Mouse (Mus musculus): ENCODE measurements around the gene Zc3h10. TPM values are rescaled to one million over a fixed set of nuclear protein-coding genes. Genes with fewer than 3 reads are reported as not detected.
A peak's percentile ranks its signal among the peaks of the same experiment; 100 is the strongest.

Gene Zc3h10
- polyA plus RNA-seq (2014; fragmentation: Nextera tagmentation; extraction: Ambion mirVana): 14.5 and 16.3 TPM in 2 replicates

DNA sequence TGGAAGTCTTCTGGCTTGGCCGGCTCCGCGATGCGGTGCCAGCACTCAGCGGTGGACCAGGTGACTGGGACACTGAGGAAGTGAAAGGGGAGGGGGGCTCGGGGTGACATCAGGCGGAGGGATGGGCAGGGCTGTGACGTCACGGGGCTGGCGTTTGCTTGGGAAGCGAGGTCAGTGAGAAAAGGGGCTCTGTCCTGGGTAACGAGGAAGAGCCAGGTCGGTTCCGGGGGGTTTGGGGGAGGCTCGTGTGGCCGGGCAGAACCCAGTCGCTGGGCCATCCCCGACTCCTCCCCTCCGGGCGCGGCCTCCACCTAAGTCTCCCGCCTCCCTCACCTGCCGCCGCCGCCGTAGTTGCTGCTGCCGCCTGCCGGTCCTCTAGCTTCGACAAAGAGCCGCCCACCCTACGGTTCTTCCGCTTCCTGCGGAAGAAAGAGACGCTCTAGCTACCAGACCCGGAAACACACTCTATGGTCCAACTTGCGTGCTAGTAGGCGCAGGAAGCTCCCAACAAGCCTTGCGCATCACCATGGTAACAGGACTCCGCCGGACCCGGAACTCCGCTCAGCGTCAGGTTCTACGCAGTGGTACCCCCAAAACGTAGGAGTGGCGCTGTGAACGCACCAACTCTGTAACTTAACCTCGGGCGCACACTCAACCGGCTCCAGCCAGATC is at the start of gene Zc3h10:
Zc3h10 (minus strand) TSS at position 414 of the 672 bp plus-strand sequence.
- Histone ChIP-seq H3K36me3 (replicated peaks; ENCODE audit: control insufficient read depth, insufficient read depth) (peaks cover 30% of the 10 kb centered on the region), H3K4me2 (replicated peaks) (peak within 1 kb of the TSS; percentile 82), H3K4me1 (replicated peaks; ENCODE audit: control insufficient read depth, insufficient read depth, low read length) (peaks cover 17% of the 10 kb centered on the region), H3K9me3 (ENCODE audit: control insufficient read depth, low read length) (no peaks in the 10 kb centered on the region), H3K27ac (peak within 1 kb of the TSS; percentile 98), H3K4me3 (replicated peaks; ENCODE audit: low read length) (peak within 1 kb of the TSS; percentile 82), H3K9ac (peak within 1 kb of the TSS; percentile 94), H3K27me3 (ENCODE audit: control insufficient read depth, insufficient read depth, low read length) (no peaks in the 10 kb centered on the region)
- ATAC-seq (ENCODE audit: low FRiP score) (peak; percentile 91), DNase-seq (ENCODE audit: low spot score) (peak; percentile 96)
- 0% methylated on average over 42 of the region's 50 CpGs for WGBS

DNA sequence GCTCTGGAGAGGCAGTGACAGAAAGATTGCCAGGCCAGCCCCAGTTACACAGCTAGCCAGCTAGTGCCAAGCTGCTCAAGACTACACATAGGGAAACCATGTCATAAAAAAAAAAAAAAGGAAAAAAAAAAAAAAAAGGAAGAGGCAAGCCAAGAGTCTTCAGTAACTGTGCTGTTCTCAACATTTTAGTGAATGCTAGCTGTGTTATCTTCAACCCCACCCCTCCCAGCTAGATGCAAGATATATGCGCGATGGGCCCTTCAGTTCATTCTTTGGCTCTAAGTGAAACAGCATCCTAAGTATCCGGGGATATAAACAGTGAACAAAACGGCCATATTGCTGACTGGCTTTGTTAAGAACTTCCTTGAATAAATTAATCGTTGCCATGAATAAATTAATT is 45.2 kb upstream of the Zc3h10 start:
- H3K9ac ChIP-seq: no peak overlapping the region
- H3K4me1 ChIP-seq (replicated peaks; ENCODE audit: control insufficient read depth, insufficient read depth, low read length): peaks cover 7% of the 10 kb centered on the region; the same call in 1 of the 2 replicates
- H3K27me3 ChIP-seq (ENCODE audit: control insufficient read depth, insufficient read depth, low read length): peaks cover 26% of the 10 kb centered on the region
- no peak overlapping the region for H3K4me3 ChIP-seq (replicated peaks; ENCODE audit: low read length)
- H3K9me3 ChIP-seq (ENCODE audit: control insufficient read depth, low read length): no peaks in the 10 kb centered on the region
- no peak overlapping the region for H3K27ac ChIP-seq
- ATAC-seq (ENCODE audit: low FRiP score) (no peak), DNase-seq (ENCODE audit: low spot score) (no peak)
- no peaks in the 10 kb centered on the region for H3K36me3 ChIP-seq (replicated peaks; ENCODE audit: control insufficient read depth, insufficient read depth)
- H3K4me2 ChIP-seq (replicated peaks): no peak overlapping the region
- WGBS: 67% methylated on average over 5 of the region's 5 CpGs

DNA sequence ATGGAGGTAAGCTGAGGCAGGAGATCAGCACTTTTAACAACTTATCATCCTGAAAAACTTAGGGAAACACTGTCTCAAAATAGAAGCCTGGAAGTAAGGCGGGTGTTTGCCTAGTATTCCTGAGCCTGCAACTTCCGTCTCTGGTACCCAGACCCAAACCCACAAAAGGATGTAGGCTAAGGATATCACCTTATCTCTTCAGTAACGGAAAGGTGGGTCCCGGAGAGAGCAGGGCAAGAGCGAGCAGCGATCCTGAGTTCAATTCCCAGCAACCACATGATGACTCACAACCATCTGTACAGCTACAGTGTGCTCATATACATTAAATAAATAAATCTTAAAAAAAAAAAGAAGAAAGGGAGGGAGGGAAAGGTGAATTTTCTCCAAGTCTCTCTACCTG is 43.9 kb upstream of the Zc3h10 start:
- H3K4me1 ChIP-seq (replicated peaks; ENCODE audit: control insufficient read depth, insufficient read depth, low read length): peaks cover 7% of the 10 kb centered on the region; the same call in 1 of the 2 replicates
- peaks cover 39% of the 10 kb centered on the region for H3K27me3 ChIP-seq (ENCODE audit: control insufficient read depth, insufficient read depth, low read length)
- no peak overlapping the region for H3K9ac ChIP-seq
- no peak overlapping the region for H3K4me3 ChIP-seq (replicated peaks; ENCODE audit: low read length)
- H3K9me3 ChIP-seq (ENCODE audit: control insufficient read depth, low read length): no peaks in the 10 kb centered on the region
- no peaks in the 10 kb centered on the region for H3K36me3 ChIP-seq (replicated peaks; ENCODE audit: control insufficient read depth, insufficient read depth)
- DNase-seq (ENCODE audit: low spot score) (no peak), ATAC-seq (ENCODE audit: low FRiP score) (no peak)
- 89% methylated on average over 6 of the region's 6 CpGs for WGBS
- no peak overlapping the region for H3K27ac ChIP-seq
- no peak overlapping the region for H3K4me2 ChIP-seq (replicated peaks)

DNA sequence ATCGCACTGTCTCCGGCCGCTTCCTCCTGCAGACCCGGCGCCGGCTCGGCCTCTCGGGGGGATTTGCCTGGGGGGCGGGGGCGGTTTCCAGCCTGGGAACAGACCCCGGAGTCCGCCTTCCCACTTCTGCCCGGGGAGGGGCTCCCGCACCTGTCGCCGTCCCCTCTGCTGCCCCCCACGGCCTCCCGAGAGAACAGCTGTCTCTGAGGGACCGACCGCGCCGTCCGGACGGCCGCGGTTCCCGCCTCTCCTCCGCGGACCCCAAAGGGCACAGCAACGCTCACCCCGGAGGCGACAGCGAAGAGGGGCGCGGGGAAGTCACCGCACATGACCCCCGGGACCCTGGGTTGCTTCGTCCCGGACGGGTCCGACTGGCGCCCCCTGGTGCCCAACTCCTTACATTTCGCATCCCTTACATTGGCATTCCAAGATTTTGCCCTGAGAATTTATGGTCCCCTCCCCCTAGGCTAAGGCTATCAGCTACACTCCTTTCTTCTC is 42.7 kb upstream of the Zc3h10 start:
- peaks cover 7% of the 10 kb centered on the region; the same call in 1 of the 2 replicates for H3K4me1 ChIP-seq (replicated peaks; ENCODE audit: control insufficient read depth, insufficient read depth, low read length)
- DNase-seq (ENCODE audit: low spot score): peak; percentile 73
- peak overlapping the region; percentile 99 for H3K4me2 ChIP-seq (replicated peaks)
- H3K27ac ChIP-seq: no peak overlapping the region
- no peaks in the 10 kb centered on the region for H3K36me3 ChIP-seq (replicated peaks; ENCODE audit: control insufficient read depth, insufficient read depth)
- peaks cover 49% of the 10 kb centered on the region for H3K27me3 ChIP-seq (ENCODE audit: control insufficient read depth, insufficient read depth, low read length)
- peak; percentile 62 for ATAC-seq (ENCODE audit: low FRiP score)
- H3K4me3 ChIP-seq (replicated peaks; ENCODE audit: low read length): peak overlapping the region; percentile 64
- under 1% methylated on average over 42 of the region's 43 CpGs for WGBS
- H3K9me3 ChIP-seq (ENCODE audit: control insufficient read depth, low read length): no peaks in the 10 kb centered on the region
- peak overlapping the region; percentile 55 for H3K9ac ChIP-seq

DNA sequence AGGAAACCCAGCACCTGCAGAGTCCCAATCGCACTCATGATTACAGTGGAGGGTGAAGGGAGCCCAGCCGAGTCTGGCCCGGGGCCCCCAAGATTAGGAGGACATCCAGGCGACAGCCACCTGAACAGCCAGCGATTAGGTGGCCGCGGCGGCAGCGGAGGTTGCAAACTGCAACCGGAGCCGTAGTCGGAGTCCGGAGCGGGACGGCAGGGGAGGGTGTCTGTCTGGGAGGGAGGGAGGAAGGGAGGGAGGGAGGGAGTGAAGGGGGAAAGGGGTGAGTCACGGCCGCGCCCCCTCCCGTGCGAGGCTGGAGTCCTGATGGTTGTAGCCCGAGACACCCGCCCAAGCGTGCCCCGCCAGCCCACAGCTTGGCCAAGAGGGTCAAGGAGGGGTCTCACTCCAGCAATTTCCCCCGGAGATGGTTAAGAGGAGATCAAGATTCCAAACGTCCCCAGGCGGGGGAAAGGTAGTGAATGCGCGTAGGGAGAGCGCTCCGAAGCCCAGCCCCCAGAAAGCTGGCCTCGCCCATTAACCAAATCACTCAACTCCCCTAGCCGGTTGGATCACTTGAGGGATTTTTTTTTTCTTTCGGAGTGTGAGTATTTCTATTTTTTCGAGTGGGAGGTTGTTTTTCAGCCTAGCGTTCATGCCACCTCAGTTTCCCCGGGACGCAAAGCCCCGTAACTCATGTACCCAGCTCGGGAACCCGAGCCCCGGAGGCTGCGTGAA is 42.1 kb upstream of the Zc3h10 start, which contains the start of gene Erbb3:
Erbb3 (minus strand) TSS at position 189 of the 729 bp plus-strand sequence.
- ATAC-seq (ENCODE audit: low FRiP score): peak; percentile 28; the same call in 1 of the 2 replicates

DNA sequence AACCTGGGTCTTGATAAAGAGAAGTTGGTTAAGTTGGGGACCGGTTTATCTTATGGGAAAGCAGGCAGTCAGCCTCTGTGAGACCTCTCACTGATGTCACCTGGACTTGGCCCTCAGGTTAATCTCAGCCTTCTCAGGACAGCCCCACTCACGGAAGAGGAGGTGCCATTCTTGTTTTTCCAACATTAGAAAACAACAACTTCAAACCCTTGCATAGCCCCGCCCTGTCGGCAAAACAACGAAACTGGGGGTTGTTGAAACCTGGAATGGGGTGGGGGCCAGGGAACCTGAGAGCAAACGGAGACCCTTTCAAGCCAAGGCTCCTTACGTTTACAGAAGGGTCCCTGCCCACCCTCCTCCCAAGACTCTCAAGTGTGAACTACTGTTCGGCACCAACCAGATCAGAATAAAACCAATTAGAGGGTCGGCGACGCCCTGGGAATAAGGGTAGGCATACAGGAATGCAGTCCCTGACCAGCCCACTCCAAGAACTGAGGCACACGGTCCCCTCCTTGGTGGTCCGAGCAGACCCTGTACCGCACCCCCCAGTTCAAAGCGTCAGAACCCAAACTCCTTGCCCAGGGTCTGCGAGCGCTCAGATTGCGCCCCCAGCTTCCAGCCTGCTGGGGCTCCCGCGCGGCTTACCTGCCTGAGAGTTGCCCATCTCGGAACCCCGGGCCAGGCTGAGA is 41.3 kb upstream of the Zc3h10 start:
- Histone ChIP-seq H3K27ac (no peak overlapping the region), H3K9me3 (ENCODE audit: control insufficient read depth, low read length) (no peaks in the 10 kb centered on the region), H3K4me3 (replicated peaks; ENCODE audit: low read length) (peak overlapping the region; percentile 64), H3K4me1 (replicated peaks; ENCODE audit: control insufficient read depth, insufficient read depth, low read length) (peaks cover 7% of the 10 kb centered on the region; the same call in 1 of the 2 replicates), H3K4me2 (replicated peaks) (peak overlapping the region; percentile 99), H3K9ac (peak overlapping the region; percentile 55), H3K27me3 (ENCODE audit: control insufficient read depth, insufficient read depth, low read length) (peaks cover 52% of the 10 kb centered on the region), H3K36me3 (replicated peaks; ENCODE audit: control insufficient read depth, insufficient read depth) (no peaks in the 10 kb centered on the region)
- ATAC-seq (ENCODE audit: low FRiP score) (no peak), DNase-seq (ENCODE audit: low spot score) (no peak)
- WGBS: 1% methylated on average over 23 of the region's 23 CpGs

More for the DNA sequence above, 42.1 kb upstream of the Zc3h10 start, which contains the start of gene Erbb3:
- Histone ChIP-seq H3K27me3 (ENCODE audit: control insufficient read depth, insufficient read depth, low read length) (peaks cover 49% of the 10 kb centered on the region), H3K4me2 (replicated peaks) (peak within 1 kb of the TSS; percentile 99), H3K4me1 (replicated peaks; ENCODE audit: control insufficient read depth, insufficient read depth, low read length) (peaks cover 7% of the 10 kb centered on the region; the same call in 1 of the 2 replicates), H3K36me3 (replicated peaks; ENCODE audit: control insufficient read depth, insufficient read depth) (no peaks in the 10 kb centered on the region), H3K27ac (no peak within 1 kb of the TSS), H3K9me3 (ENCODE audit: control insufficient read depth, low read length) (no peaks in the 10 kb centered on the region), H3K4me3 (replicated peaks; ENCODE audit: low read length) (peak within 1 kb of the TSS; percentile 64), H3K9ac (peak within 1 kb of the TSS; percentile 55)
- under 1% methylated on average over 35 of the region's 43 CpGs for WGBS
- peak; percentile 32 for DNase-seq (ENCODE audit: low spot score)

DNA sequence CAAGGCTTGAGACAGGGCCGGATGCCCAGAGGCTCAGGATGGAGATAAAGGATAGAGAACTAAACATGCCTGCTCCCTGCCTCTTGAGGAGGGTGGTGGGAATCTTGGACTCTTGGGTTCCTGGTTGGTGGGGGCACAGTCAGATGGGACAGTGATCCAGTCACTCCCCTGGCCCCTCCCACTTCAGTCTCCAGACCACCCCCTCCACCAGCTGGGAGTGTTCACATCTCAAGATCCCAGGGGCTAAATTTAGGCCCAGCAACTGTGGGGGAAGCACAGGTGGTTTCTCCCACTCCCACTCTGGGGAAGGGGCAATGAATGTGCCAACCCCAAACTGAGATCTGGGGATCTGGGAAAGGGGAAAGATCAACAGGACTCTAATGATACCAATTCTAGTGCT is 40.6 kb upstream of the Zc3h10 start:
- Histone ChIP-seq H3K27ac (no peak overlapping the region), H3K27me3 (ENCODE audit: control insufficient read depth, insufficient read depth, low read length) (peaks cover 52% of the 10 kb centered on the region), H3K4me3 (replicated peaks; ENCODE audit: low read length) (no peak overlapping the region), H3K4me1 (replicated peaks; ENCODE audit: control insufficient read depth, insufficient read depth, low read length) (peaks cover 7% of the 10 kb centered on the region; the same call in 1 of the 2 replicates), H3K4me2 (replicated peaks) (no peak overlapping the region), H3K9ac (no peak overlapping the region), H3K9me3 (ENCODE audit: control insufficient read depth, low read length) (no peaks in the 10 kb centered on the region), H3K36me3 (replicated peaks; ENCODE audit: control insufficient read depth, insufficient read depth) (no peaks in the 10 kb centered on the region)
- 54% methylated on average over 1 of the region's 1 CpGs for WGBS
- DNase-seq (ENCODE audit: low spot score) (no peak), ATAC-seq (ENCODE audit: low FRiP score) (no peak)

DNA sequence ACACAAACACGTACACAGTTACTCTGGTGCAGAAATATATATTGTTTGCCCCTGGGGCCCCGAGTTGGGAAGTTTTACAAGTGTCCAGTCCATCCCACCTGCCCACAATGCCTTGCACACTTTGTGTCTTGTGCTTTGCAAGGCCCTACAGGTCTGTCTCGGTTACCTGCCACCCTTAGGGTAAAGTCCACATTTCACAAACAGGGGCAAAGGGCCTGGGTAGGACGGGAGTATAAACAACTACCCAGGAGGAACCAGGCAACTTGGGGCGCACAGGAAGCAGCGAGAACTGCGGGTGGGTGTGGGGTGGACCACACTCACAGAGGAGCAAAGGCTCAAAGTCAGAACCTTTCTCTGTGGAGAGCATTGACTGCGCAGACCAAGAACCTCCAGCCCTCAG is 40.1 kb upstream of the Zc3h10 start:
- Histone ChIP-seq H3K9me3 (ENCODE audit: control insufficient read depth, low read length) (no peaks in the 10 kb centered on the region), H3K4me2 (replicated peaks) (no peak overlapping the region; the same call in 1 of the 2 replicates), H3K27me3 (ENCODE audit: control insufficient read depth, insufficient read depth, low read length) (peaks cover 52% of the 10 kb centered on the region), H3K27ac (no peak overlapping the region), H3K9ac (no peak overlapping the region), H3K36me3 (replicated peaks; ENCODE audit: control insufficient read depth, insufficient read depth) (no peaks in the 10 kb centered on the region), H3K4me1 (replicated peaks; ENCODE audit: control insufficient read depth, insufficient read depth, low read length) (peaks cover 7% of the 10 kb centered on the region; the same call in 1 of the 2 replicates), H3K4me3 (replicated peaks; ENCODE audit: low read length) (no peak overlapping the region)
- DNase-seq (ENCODE audit: low spot score) (no peak), ATAC-seq (ENCODE audit: low FRiP score) (no peak)
- 60% methylated on average over 8 of the region's 8 CpGs for WGBS

Data from hindbrain, embryonic 14.5 days (tissue).